ENCODE assay signal across 21 mouse cellular contexts in the genomic region with DNA sequence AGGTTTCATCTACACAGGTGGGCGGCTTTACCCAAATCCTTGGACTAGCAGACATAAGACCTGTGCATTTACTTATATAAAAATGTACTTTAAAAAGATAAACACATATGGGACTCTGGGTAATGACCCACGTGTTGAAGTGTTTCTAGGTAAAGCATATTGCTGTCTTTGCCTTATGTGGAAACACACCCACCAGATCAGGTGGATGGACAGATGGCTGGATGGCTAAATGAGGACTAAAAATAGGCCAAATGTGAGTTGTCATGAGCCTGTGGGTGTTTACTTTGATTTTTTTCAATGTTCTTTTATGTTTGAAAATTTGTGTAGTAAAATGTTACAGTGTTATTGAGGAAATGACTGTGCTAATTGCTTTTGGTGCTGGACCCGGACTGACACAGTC.
A peak's percentile ranks its signal among the peaks of the same experiment; 100 is the strongest.
DNase-seq lines count a peak whose midpoint lies in the region; ATAC-seq and TF ChIP-seq lines count a peak whose summit lies in the region.
"Had no signal": no experiment of that assay in that cellular context is flagged by ENCODE, and none has a peak within 500 bp of the region (broad histone marks: within the 10 kb centered on the region; RNA-seq: fewer than 3 reads in every experiment).

No protein-coding gene starts in this region.

- H3K4me1 ChIP-seq in midbrain, embryonic 13.5 days (replicated peaks): peaks cover 4% of the 10 kb centered on the region; the same call in 1 of the 2 replicates
- H3K4me1 ChIP-seq: embryonic facial prominence, embryonic 13.5 days; hindbrain, embryonic 10.5 days; neural tube, embryonic 12.5 days had no signal

- no peak for TF ChIP-seq CTCF in brain, embryonic 14.5 days (IDR thresholded peaks at IDR 0.05; ENCODE audit: borderline replicate concordance, extremely low read depth, insufficient read depth, insufficient read length)
- TF ChIP-seq CTCF in layer of hippocampus, adult 2 months (conservative IDR thresholded peaks at IDR 0.05): no peak

- ATAC-seq in megakaryocyte, adult 5-6 weeks (ENCODE audit: poor library complexity, severe bottlenecking): no peak
- ATAC-seq in midbrain, embryonic 13.5 days: no peak
- ATAC-seq: forebrain, embryonic 14.5 days had no signal

- intact Hi-C loops in left cerebral cortex, postnatal 14 days (cut with DNase I): no loop called here
- intact Hi-C loops in gastrocnemius, postnatal 36 days (cut with DNase I): no loop called here

- DNase-seq in brain, adult 2 months (ENCODE audit: low read depth, low spot score): peak; percentile 87
- DNase-seq in brain, embryonic 14.5 days (ENCODE audit: low read depth): peak; percentile 35
- peak; percentile 55 to 59 for DNase-seq in layer of hippocampus, adult 2 months (ENCODE audit: low spot score in 2 of 2)
- peak; percentile 66 to 77 for DNase-seq in left cerebral cortex, postnatal 14 days (ENCODE audit: low spot score in 2 of 2)
- no peak for DNase-seq in cerebellum, postnatal 36 days
- DNase-seq in gastrocnemius, postnatal 36 days: no peak
- DNase-seq: cerebellum, adult 9-10 months; gastrocnemius, postnatal 10 days; heart, adult 2 months; kidney, adult 18-20 months; lung, adult 2 months had no signal

- H3K4me3 ChIP-seq in layer of hippocampus, adult 2 months: no peak overlapping the region
- no peak overlapping the region for H3K4me3 ChIP-seq in midbrain, embryonic 13.5 days (replicated peaks)
- H3K4me3 ChIP-seq: embryonic facial prominence, embryonic 13.5 days; heart, adult 2 months; hindbrain, embryonic 10.5 days; neural tube, embryonic 12.5 days had no signal

- H3K36me3 ChIP-seq in midbrain, embryonic 13.5 days: no peaks in the 10 kb centered on the region
- H3K36me3 ChIP-seq: embryonic facial prominence, embryonic 13.5 days; hindbrain, embryonic 10.5 days; neural tube, embryonic 12.5 days had no signal

- TF ChIP-seq POLR2A in brain, embryonic 14.5 days (IDR thresholded peaks at IDR 0.05; ENCODE audit: borderline replicate concordance, extremely low read depth, insufficient read depth, insufficient read length, poor library complexity, severe bottlenecking): no peak

- no peak overlapping the region for H3K9ac ChIP-seq in midbrain, embryonic 13.5 days (replicated peaks)
- H3K9ac ChIP-seq: embryonic facial prominence, embryonic 13.5 days; neural tube, embryonic 12.5 days had no signal

- 82% methylated on average over 3 of the region's 3 CpGs for WGBS in midbrain, embryonic 13.5 days

- no peak overlapping the region for H3K27ac ChIP-seq in layer of hippocampus, adult 2 months
- H3K27ac ChIP-seq in midbrain, embryonic 13.5 days: no peak overlapping the region
- H3K27ac ChIP-seq: embryonic facial prominence, embryonic 13.5 days; heart, adult 2 months; hindbrain, embryonic 10.5 days; kidney, postnatal 0 days; macrophage; neural tube, embryonic 12.5 days had no signal

- H3K4me2 ChIP-seq in midbrain, embryonic 13.5 days (replicated peaks): no peak overlapping the region
- H3K4me2 ChIP-seq: embryonic facial prominence, embryonic 13.5 days; liver, embryonic 11.5 days; midbrain, embryonic 11.5 days; neural tube, embryonic 12.5 days had no signal

- H3K9me3 ChIP-seq in midbrain, embryonic 13.5 days: no peaks in the 10 kb centered on the region
- H3K9me3 ChIP-seq: embryonic facial prominence, embryonic 13.5 days; neural tube, embryonic 12.5 days had no signal

- H3K27me3 ChIP-seq in midbrain, embryonic 13.5 days: no peaks in the 10 kb centered on the region
- H3K27me3 ChIP-seq: neural tube, embryonic 12.5 days had no signal

Comparison
In these comparisons a context has a peak if more than half of its experiments do, and no peak if none do; other contexts are left out.
1. DNase-seq: peak in brain, adult 2 months (single experiment), brain, embryonic 14.5 days (single experiment), layer of hippocampus, adult 2 months (2 of 2) and left cerebral cortex, postnatal 14 days (2 of 2); none in cerebellum, postnatal 36 days (0 of 2) and gastrocnemius, postnatal 36 days (0 of 2).